Mouse (Mus musculus) liver, embryonic 14.5 days (tissue): ENCODE measurements around the gene Zfp706. TPM values are rescaled to one million over a fixed set of nuclear protein-coding genes. Genes with fewer than 3 reads are reported as not detected.

Source experiments
- ATAC-seq: fragments of 200-750 bp; cut with Nextera tagmentation; 2 replicates; pipeline ENCODE4 v1.8.0; 2017; ENCODE audit warnings: moderate number of reproducible peaks, mild to moderate bottlenecking, moderate library complexity; ENCODE audit not compliant: insufficient read depth
- DNase-seq, 3 experiments: peaks; one replicate each; pipeline ENCODE4 v3.0.0-alpha.2; 2012 to 2013; ENCODE audit warnings: low read depth in 3 of 3, low spot score in 3 of 3
- H3K27ac ChIP-seq: fragments of 300-500 bp; sonication (generic); 2 replicates; pipeline ENCODE4 v1.5.1; 2014; ENCODE audit warnings: moderate library complexity, mild to moderate bottlenecking, control low read depth, inconsistent platforms
- H3K27me3 ChIP-seq: fragments of 300-500 bp; sonication (generic); 2 replicates; pipeline ENCODE4 v1.6.1; 2014; ENCODE audit warnings: mild to moderate bottlenecking, low read length, moderate library complexity; ENCODE audit not compliant: control insufficient read depth, insufficient read depth
- H3K36me3 ChIP-seq: fragments of 300-500 bp; sonication (generic); replicated peaks from 2 replicates; pipeline ENCODE4 v1.6.1; 2014; ENCODE audit warnings: low read depth; ENCODE audit not compliant: control insufficient read depth, insufficient read depth
- H3K4me1 ChIP-seq, 2 experiments: fragments of 200-500 bp in 1 of 2; fragments of 300-500 bp in 1 of 2; sonication (generic) in 1 of 2; replicated peaks; 2 replicates each; pipeline ENCODE4 v1.6.1; 2012 to 2014; ENCODE audit warnings: antibody characterized with exemption in 1 of 2, inconsistent platforms in 1 of 2, low read length in 1 of 2; ENCODE audit not compliant: control insufficient read depth in 2 of 2, insufficient read depth in 2 of 2
- H3K4me2 ChIP-seq: fragments of 300-500 bp; sonication (generic); 2 replicates; pipeline ENCODE4 v1.6.1; 2014; ENCODE audit warnings: low read depth, mild to moderate bottlenecking, control low read depth, moderate library complexity
- H3K4me3 ChIP-seq, 2 experiments: fragments of 200-500 bp in 1 of 2; fragments of 300-500 bp in 1 of 2; sonication (generic) in 1 of 2; 2 replicates each; pipeline ENCODE4 v1.5.1; 2012 to 2014; ENCODE audit warnings: low read depth in 2 of 2, low read length in 2 of 2, mild to moderate bottlenecking in 2 of 2, control low read depth in 1 of 2, inconsistent platforms in 1 of 2, moderate library complexity in 1 of 2; ENCODE audit not compliant: insufficient read depth in 1 of 2
- H3K9ac ChIP-seq: fragments of 300-500 bp; sonication (generic); replicated peaks from 2 replicates; pipeline ENCODE4 v1.6.1; 2014; ENCODE audit warnings: mild to moderate bottlenecking, control low read depth, moderate library complexity
- H3K9me3 ChIP-seq: fragments of 300-500 bp; sonication (generic); 2 replicates; pipeline ENCODE4 v1.6.1; 2016; ENCODE audit warnings: low read length, mixed read lengths; ENCODE audit not compliant: control insufficient read depth
- CTCF ChIP-seq: IDR thresholded peaks from 2 replicates; pipeline ENCODE4 v1.5.1; 2016; ENCODE audit warnings: antibody characterized with exemption, low read depth, control low read depth
- EP300 ChIP-seq: IDR thresholded peaks from 2 replicates; pipeline ENCODE4 v1.6.1; 2016; ENCODE audit warnings: antibody characterized with exemption, low read depth
- WGBS: fragments of 180-500 bp; shearing (Covaris S2); extraction: QIAGEN DNeasy Blood & Tissue Kit; methylation state at CpG from one replicate; pipeline ENCODE4 v1.1.7; 2014; ENCODE audit not compliant: insufficient replicate concordance; 5-methylcytosine and 5-hydroxymethylcytosine counted together
- polyA plus RNA-seq, 2 experiments: library from polyadenylated mRNA; depleted of rRNA in 1 of 2; stranded (reverse) in 1 of 2; unstranded in 1 of 2; fragments of >200 nt; fragmentation: Nextera tagmentation in 1 of 2; extraction: Ambion mirVana in 1 of 2; gene quantifications; 2 replicates each; pipeline versions ENCODE4 v1.2.1 to v1.2.3; 2012 to 2014

Zfp706 gene
- polyA plus RNA-seq, 2 experiments, result 22.8 to 146 TPM

GRCm38 (mm10) chr15:36968295-36968694 is 39.3 kb downstream of the Zfp706 start:
- no peak for ATAC-seq
- Histone ChIP-seq H3K27ac (no peak overlapping the region), H3K9me3 (no peaks in the 10 kb centered on the region), H3K4me2 (no peak overlapping the region), H3K4me1 (no peaks in the 10 kb centered on the region), H3K27me3 (peaks cover 3% of the 10 kb centered on the region; the same call in 1 of the 2 replicates), H3K4me3 (no peak overlapping the region), H3K36me3 (no peaks in the 10 kb centered on the region), H3K9ac (no peak overlapping the region)
- 33% methylated on average over 1 of the region's 1 CpGs for WGBS
- TF ChIP-seq EP300, result no peak
- no peak for TF ChIP-seq CTCF
- DNase-seq, result no peak

DNA sequence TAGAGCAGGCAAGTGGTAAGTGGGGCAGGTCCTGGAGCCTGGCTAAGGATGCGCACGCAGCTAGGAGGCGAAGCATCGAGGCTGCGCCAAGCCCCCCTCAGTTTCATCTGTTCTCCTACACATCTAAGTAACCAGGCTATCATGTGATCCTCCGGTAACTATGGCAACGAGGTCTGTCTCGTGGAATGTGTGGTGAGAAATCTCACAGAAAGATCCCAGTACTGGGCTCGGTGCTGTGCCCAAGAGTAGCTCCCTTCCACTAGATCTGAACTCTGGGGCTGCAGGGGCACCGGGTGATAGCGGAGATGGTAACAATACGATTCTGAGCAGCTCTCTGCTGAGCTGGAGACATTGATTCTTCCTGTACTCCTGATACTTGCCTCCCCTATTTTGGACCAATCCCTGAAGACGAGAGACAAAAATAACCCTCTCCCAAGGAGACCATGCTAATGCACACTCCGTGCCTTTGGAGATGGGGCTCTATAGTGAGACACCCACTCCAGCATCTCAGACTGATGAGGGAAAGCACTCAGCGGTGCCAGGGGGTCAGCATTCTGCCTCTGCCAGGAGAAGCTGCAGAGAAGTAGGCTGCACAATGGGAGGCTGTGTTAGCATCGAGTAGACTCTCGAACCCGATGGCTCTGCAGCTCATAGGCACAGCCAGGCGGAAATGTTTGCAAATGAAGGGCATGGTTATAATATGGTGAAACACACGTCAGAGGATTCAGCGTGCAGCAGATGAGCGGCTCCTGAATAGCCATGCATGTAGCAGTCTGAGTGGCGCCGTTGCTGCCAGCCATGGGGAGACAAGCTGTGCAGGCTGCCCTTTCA is 40.0 kb downstream of the Zfp706 start:
- H3K27me3 ChIP-seq, result peaks cover 3% of the 10 kb centered on the region; the same call in 1 of the 2 replicates
- no peak overlapping the region for H3K4me3 ChIP-seq
- H3K9me3 ChIP-seq, result no peaks in the 10 kb centered on the region
- H3K27ac ChIP-seq, result no peak overlapping the region
- no peak for DNase-seq
- H3K36me3 ChIP-seq, result no peaks in the 10 kb centered on the region
- H3K4me1 ChIP-seq, result no peaks in the 10 kb centered on the region
- no peak overlapping the region for H3K4me2 ChIP-seq
- WGBS, result 37% methylated on average over 24 of the region's 24 CpGs
- no peak for ATAC-seq
- no peak overlapping the region for H3K9ac ChIP-seq
- TF ChIP-seq EP300 (no peak), CTCF (no peak)

DNA sequence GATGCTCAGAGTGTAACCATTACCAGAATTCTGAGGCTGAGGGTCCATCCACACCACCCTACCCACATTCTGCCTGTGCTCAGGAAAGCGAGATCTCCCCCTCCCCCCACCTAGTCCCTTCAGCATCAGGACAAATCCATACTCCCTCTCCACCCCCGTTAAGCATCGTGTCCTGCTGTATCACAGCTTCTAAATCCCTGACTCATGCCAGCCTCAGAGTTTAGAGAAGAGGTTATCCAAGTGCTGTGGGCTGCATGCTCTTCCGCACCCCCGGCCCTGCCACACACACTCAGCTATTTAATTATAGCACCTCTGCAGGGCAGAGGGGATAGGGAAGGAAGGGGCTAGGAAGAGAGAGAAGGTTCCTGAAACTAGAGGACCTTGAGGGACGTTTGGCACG is 40.6 kb downstream of the Zfp706 start:
- Histone ChIP-seq H3K27me3 (peaks cover 3% of the 10 kb centered on the region; the same call in 1 of the 2 replicates), H3K4me3 (no peak overlapping the region), H3K9ac (no peak overlapping the region), H3K4me2 (no peak overlapping the region), H3K4me1 (no peaks in the 10 kb centered on the region), H3K36me3 (no peaks in the 10 kb centered on the region), H3K27ac (no peak overlapping the region), H3K9me3 (no peaks in the 10 kb centered on the region)
- TF ChIP-seq EP300 (no peak), CTCF (no peak)
- DNase-seq (no peak), ATAC-seq (no peak)
- 21% methylated on average over 7 of the region's 7 CpGs for WGBS

- ATAC-seq (no peak), DNase-seq (no peak)
- Histone ChIP-seq H3K27me3 (peaks cover 3% of the 10 kb centered on the region; the same call in 1 of the 2 replicates), H3K4me3 (no peak overlapping the region), H3K9ac (no peak overlapping the region), H3K4me2 (no peak overlapping the region), H3K27ac (no peak overlapping the region), H3K9me3 (no peaks in the 10 kb centered on the region), H3K4me1 (no peaks in the 10 kb centered on the region), H3K36me3 (no peaks in the 10 kb centered on the region)
- no peak for TF ChIP-seq EP300
- TF ChIP-seq CTCF, result no peak
- 48% methylated on average over 2 of the region's 2 CpGs for WGBS
These were observed 41.1 kb downstream of the Zfp706 start for GRCm38 (mm10) chr15:36966466-36966865.

- no peak overlapping the region for H3K4me2 ChIP-seq
- H3K27me3 ChIP-seq, result peaks cover 3% of the 10 kb centered on the region; the same call in 1 of the 2 replicates
- TF ChIP-seq EP300, result no peak
- TF ChIP-seq CTCF, result no peak
- no peaks in the 10 kb centered on the region for H3K9me3 ChIP-seq
- DNase-seq (no peak), ATAC-seq (no peak)
- WGBS, result 27% methylated on average over 4 of the region's 4 CpGs
- H3K4me1 ChIP-seq, result peaks cover 0 to 1% of the 10 kb centered on the region in 2 experiments; a peak in 1 of 4 replicates
- no peak overlapping the region for H3K4me3 ChIP-seq
- no peak overlapping the region for H3K9ac ChIP-seq
- no peak overlapping the region for H3K27ac ChIP-seq
- H3K36me3 ChIP-seq, result no peaks in the 10 kb centered on the region
These were observed 41.8 kb downstream of the Zfp706 start for GRCm38 (mm10) chr15:36965743-36966142.
